Mouse (Mus musculus) common myeloid progenitor, adult 5-6 weeks (primary cell): ENCODE measurements around the gene Noct. TPM values are rescaled to one million over a fixed set of nuclear protein-coding genes. Genes with fewer than 3 reads are reported as not detected.
"Not testable (repeated sequence)": the region's sequence is repeated elsewhere in the genome, so short reads cannot be mapped to it uniquely, and the experiment has no call there.

ENCODE experiments used
- ATAC-seq: replicated peaks from 2 replicates; pipeline ENCODE4 v1.8.0; 2016; ENCODE audit warnings: low read depth, mild to moderate bottlenecking, moderate TSS enrichment, inconsistent platforms; ENCODE audit not compliant: poor library complexity, severe bottlenecking
- total RNA-seq: library from RNA; stranded (forward); fragments of 200-1000, 187-1606 nt; gene quantifications from 2 replicates; pipeline ENCODE4 v1.2.3, GENCODE M21; 2017

Noct gene
- total RNA-seq, 1 experiment from 2014 or later: 5.5 TPM

- no peak for ATAC-seq
Observed at GRCm38 (mm10) chr3:51203906-51204305, 20.3 kb upstream of the Noct start.

- ATAC-seq: no peak
Observed at GRCm38 (mm10) chr3:51204441-51204840, 19.8 kb upstream of the Noct start.

GRCm38 (mm10) chr3:51204897-51205296 is 19.4 kb upstream of the Noct start:
- no peak for ATAC-seq

GRCm38 (mm10) chr3:51206521-51206920 is 17.7 kb upstream of the Noct start:
- ATAC-seq: no peak

GRCm38 (mm10) chr3:51208633-51209032 is 15.6 kb upstream of the Noct start:
- no peak for ATAC-seq

GRCm38 (mm10) chr3:51209503-51210314 is 14.5 kb upstream of the Noct start:
- ATAC-seq: peak; percentile 91

GRCm38 (mm10) chr3:51210485-51210884 is 13.8 kb upstream of the Noct start:
- ATAC-seq: no peak

GRCm38 (mm10) chr3:51213111-51213510 is 11.1 kb upstream of the Noct start:
- ATAC-seq: no peak

GRCm38 (mm10) chr3:51215681-51216080 is 8.6 kb upstream of the Noct start:
- ATAC-seq: no peak

- ATAC-seq: not testable (repeated sequence)
Observed at GRCm38 (mm10) chr3:51216351-51216750, 7.9 kb upstream of the Noct start.

- not testable (repeated sequence) for ATAC-seq
Observed at GRCm38 (mm10) chr3:51218385-51218784, 5.9 kb upstream of the Noct start.

GRCm38 (mm10) chr3:51219213-51219612 is 5.0 kb upstream of the Noct start:
- ATAC-seq: no peak

GRCm38 (mm10) chr3:51220846-51221245 is 3.4 kb upstream of the Noct start:
- ATAC-seq: no peak

GRCm38 (mm10) chr3:51221847-51222246 is 2.4 kb upstream of the Noct start:
- ATAC-seq: no peak

GRCm38 (mm10) chr3:51222302-51222701 is 1.9 kb upstream of the Noct start:
- ATAC-seq: no peak

- no peak for ATAC-seq
Observed at GRCm38 (mm10) chr3:51222834-51223460, 1.3 kb upstream of the Noct start.

GRCm38 (mm10) chr3:51223556-51223955 is 691 bp upstream of the Noct start:
- no peak for ATAC-seq

- no peak for ATAC-seq
Observed at GRCm38 (mm10) chr3:51225226-51225750, 1.0 kb downstream of the Noct start.

GRCm38 (mm10) chr3:51225979-51226378 is 1.7 kb downstream of the Noct start:
- ATAC-seq: no peak

GRCm38 (mm10) chr3:51226601-51227000 is 2.4 kb downstream of the Noct start:
- peak; percentile 17 for ATAC-seq

GRCm38 (mm10) chr3:51228038-51228820 is 4.0 kb downstream of the Noct start:
- ATAC-seq: peak; percentile 40
